Mouse (Mus musculus): ENCODE data around the gene Hs2st1. TPM values are rescaled to one million over a fixed set of nuclear protein-coding genes. Genes with fewer than 3 reads are reported as not detected.

Hs2st1 gene
- polyA plus RNA-seq, 1 experiment from 2014 or later: 6.2 TPM

DNA sequence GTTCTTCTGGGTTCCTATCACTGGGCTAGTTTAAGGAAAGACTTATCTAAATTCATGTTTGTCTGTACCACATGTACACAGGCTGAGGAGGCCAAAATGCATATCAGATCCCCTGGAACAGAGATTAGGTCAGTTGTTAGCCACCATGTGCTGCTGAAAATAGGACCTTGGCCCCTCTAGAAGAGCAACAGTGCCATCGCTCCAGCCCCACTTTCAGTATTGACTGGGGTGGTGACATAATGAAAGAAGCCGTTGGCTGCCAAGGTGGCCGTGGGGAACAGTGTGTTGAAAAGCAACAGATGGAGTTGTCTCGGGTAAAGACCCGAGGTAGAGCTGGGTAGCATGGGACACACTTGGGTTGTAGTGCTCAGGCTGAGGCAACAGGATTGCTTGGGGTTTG lies 9.8 kb upstream of the Hs2st1 start:
- 81% methylated on average over 5 of the region's 5 CpGs for WGBS

DNA sequence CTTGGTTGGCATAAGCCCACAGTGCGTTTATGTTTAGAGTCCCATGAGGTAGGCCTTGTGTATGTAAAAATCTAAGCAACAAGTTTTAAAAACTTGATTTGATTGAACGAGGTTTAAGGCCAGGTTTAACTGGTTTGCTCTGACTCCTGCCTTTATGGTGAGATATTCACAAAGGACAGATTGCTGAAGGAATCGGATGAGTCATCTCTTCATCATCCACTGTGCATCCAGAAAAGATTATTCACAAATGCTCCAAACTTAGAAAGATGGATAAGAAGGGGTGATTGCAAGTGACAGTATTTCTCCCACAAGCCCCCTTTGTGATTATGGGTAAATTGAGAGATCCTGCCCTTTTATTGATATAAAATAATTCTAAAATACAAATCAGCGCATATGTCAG lies 8.9 kb upstream of the Hs2st1 start:
- H3K27me3 ChIP-seq (replicated peaks; ENCODE audit: control insufficient read depth, insufficient read depth, low read length): no peaks in the 10 kb centered on the region
- 91% methylated on average over 4 of the region's 4 CpGs for WGBS
- ATAC-seq: no peak
- H3K4me3 ChIP-seq (ENCODE audit: low read length): no peak overlapping the region
- H3K9me3 ChIP-seq (ENCODE audit: control insufficient read depth, low read length): no peaks in the 10 kb centered on the region
- H3K4me1 ChIP-seq (ENCODE audit: control insufficient read depth, insufficient read depth, low read length): peaks cover 26% of the 10 kb centered on the region; the same call in 1 of the 2 replicates
- H3K9ac ChIP-seq (ENCODE audit: low read depth, low read length): no peak overlapping the region
- H3K27ac ChIP-seq (ENCODE audit: low read length): no peak overlapping the region
- H3K4me2 ChIP-seq (ENCODE audit: low read depth, low read length): no peak overlapping the region
- peaks cover 4% of the 10 kb centered on the region; the same call in 1 of the 2 replicates for H3K36me3 ChIP-seq (ENCODE audit: control insufficient read depth, insufficient read depth, low read length)

More for the DNA sequence above, 9.8 kb upstream of the Hs2st1 start:
- H3K27ac ChIP-seq (ENCODE audit: low read length): no peak overlapping the region
- H3K36me3 ChIP-seq (ENCODE audit: control insufficient read depth, insufficient read depth, low read length): no peaks in the 10 kb centered on the region; the same call in 1 of the 2 replicates
- no peaks in the 10 kb centered on the region for H3K9me3 ChIP-seq (ENCODE audit: control insufficient read depth, low read length)
- no peak overlapping the region for H3K4me3 ChIP-seq (ENCODE audit: low read length)
- no peak overlapping the region for H3K4me2 ChIP-seq (ENCODE audit: low read depth, low read length)
- ATAC-seq: no peak
- H3K4me1 ChIP-seq (ENCODE audit: control insufficient read depth, insufficient read depth, low read length): peaks cover 26% of the 10 kb centered on the region; the same call in 1 of the 2 replicates
- no peak overlapping the region for H3K9ac ChIP-seq (ENCODE audit: low read depth, low read length)
- H3K27me3 ChIP-seq (replicated peaks; ENCODE audit: control insufficient read depth, insufficient read depth, low read length): no peaks in the 10 kb centered on the region

DNA sequence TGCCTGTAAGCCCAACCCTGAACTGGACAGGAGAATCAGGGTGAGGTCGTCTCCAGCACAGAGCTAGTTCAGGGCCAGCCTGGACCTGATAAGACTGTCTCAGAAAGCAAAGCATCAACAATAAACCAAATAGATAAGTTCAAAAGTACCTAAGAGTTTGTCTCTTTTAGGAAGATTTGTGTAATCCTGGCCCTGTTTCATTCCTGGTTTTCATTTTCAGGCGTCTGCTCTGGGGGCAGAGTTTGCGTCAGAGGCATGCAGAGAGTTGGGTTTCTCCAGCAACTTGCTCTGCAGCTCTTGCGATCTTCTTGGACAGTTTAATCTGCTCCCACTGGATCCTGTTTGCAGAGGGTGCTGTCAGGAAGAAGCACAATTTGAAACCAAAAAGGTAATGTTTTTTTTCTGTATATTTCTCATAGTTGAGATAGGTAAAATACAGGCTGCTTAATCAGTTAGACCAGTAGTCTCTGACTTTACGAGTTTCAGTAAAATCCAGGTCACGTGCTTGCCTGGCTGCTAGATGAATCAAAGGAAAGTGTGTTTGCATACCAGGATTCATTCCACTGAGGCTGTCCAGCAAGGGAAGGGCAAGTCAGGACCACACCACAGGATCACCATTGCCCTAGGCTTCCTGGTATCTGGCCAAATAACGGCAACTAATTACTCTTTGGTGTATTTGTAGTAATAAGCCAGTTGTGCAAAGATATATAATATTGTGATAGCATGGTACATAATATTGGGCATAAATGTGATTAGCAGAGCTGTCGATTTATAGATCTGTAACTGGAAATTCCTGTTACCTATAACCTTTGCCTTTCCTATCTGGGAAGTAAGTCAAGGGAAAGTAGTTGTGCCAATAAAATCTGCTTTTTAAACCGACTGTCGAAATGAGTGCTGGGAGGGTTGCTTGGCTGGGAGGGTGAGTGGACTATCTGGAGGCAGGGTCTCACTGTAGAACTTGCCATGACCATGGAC lies 7.7 kb upstream of the Hs2st1 start:
- H3K27ac ChIP-seq (ENCODE audit: low read length): no peak overlapping the region
- H3K27me3 ChIP-seq (replicated peaks; ENCODE audit: control insufficient read depth, insufficient read depth, low read length): no peaks in the 10 kb centered on the region
- ATAC-seq: peak; percentile 49
- no peak overlapping the region for H3K4me2 ChIP-seq (ENCODE audit: low read depth, low read length)
- peaks cover 26% of the 10 kb centered on the region; the same call in 1 of the 2 replicates for H3K4me1 ChIP-seq (ENCODE audit: control insufficient read depth, insufficient read depth, low read length)
- no peak overlapping the region for H3K9ac ChIP-seq (ENCODE audit: low read depth, low read length)
- H3K9me3 ChIP-seq (ENCODE audit: control insufficient read depth, low read length): no peaks in the 10 kb centered on the region
- peaks cover 5% of the 10 kb centered on the region; the same call in 1 of the 2 replicates for H3K36me3 ChIP-seq (ENCODE audit: control insufficient read depth, insufficient read depth, low read length)
- H3K4me3 ChIP-seq (ENCODE audit: low read length): no peak overlapping the region
- 58% methylated on average over 10 of the region's 10 CpGs for WGBS

DNA sequence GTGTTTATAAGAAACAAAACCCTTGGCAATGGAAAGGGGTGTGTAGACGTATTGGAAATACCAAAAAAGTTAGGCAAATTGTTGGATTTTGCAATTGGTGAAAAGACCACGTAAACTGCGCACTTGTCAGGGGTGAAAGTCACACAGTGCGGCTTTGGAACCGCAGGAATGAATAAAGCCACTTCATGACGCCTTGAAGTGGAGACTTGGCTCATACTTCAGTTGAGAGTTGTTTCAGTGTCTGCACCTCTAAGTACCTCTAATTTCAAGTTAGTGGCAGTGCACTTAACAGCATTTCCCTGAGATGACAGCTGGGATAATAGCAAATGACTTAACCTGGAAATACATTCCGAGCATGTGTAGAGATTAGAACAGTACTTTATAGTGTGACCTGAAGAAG lies 4.3 kb upstream of the Hs2st1 start:
- Histone ChIP-seq H3K27ac (ENCODE audit: low read length) (no peak overlapping the region), H3K4me3 (ENCODE audit: low read length) (no peak overlapping the region), H3K4me1 (ENCODE audit: control insufficient read depth, insufficient read depth, low read length) (peaks cover 28% of the 10 kb centered on the region), H3K4me2 (ENCODE audit: low read depth, low read length) (no peak overlapping the region), H3K9me3 (ENCODE audit: control insufficient read depth, low read length) (no peaks in the 10 kb centered on the region), H3K36me3 (ENCODE audit: control insufficient read depth, insufficient read depth, low read length) (0 out of 2 replicates have a peak, but pooled peaks cover 5% of the 10 kb centered on the region), H3K9ac (ENCODE audit: low read depth, low read length) (no peak overlapping the region), H3K27me3 (replicated peaks; ENCODE audit: control insufficient read depth, insufficient read depth, low read length) (no peaks in the 10 kb centered on the region)
- WGBS: 92% methylated on average over 7 of the region's 7 CpGs
- ATAC-seq: no peak

DNA sequence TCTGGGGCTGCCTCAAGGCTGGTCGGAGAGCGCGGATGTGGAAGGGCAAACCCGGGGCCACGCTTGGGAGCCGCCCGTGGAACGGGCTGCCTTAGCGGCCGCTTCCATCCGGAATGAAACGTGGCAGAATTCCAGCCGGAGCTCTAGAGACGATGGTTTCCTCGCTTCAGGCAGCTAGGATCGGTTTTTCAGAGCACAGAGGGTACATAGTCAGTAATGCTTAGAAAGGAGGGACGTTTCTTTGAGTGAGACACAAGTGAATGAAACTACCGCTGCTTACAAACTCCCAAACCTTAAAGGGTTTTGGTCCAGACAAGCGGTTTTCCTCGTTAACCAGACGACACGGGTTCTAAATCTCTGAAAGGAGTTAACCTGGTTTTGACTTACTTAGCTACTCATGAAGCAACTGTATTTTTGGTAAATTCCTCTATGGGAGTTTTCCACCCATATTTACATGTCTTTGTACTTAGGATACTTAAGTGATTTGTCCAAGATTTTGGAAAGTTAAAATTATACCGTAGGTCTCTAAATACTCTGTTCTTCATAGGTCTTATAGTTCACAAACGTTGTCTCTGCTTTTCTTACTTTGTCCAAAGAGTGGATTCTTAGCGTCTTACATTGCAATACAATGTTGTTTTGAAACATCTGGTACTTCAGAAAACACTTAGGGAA lies 971 bp upstream of the Hs2st1 start:
- WGBS: under 1% methylated on average over 25 of the region's 25 CpGs

DNA sequence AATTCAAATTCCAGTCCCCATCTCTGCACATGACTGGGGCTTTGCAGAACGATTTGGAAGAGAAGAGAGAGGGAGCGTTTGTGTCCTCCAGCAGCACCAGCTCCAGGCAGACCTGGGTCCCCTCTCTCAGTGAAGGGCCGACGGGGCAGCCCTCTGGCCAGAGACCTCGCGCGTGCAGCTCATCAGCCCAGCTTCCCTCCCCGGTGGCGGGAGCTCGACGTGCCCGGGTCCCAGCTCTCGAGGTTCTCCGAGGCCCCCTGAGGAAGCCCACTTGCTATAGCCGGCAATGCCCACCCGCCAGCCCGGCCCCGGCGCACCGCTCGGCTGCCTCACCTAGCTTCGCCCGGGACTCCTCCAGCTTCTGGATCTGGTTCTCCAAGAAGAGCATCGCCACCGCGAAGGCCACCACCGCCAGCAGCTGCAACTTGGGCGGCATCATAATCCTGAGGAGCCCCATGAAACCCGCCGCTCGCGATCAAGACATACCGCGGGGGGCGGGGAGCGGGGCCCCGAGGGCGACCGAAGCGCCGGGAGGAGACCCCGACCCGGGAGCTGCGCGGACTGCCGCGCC lies 495 bp downstream of the Hs2st1 start:
- Histone ChIP-seq H3K27me3 (replicated peaks; ENCODE audit: control insufficient read depth, insufficient read depth, low read length) (no peaks in the 10 kb centered on the region), H3K27ac (ENCODE audit: low read length) (peak overlapping the region; percentile 68), H3K9me3 (ENCODE audit: control insufficient read depth, low read length) (no peaks in the 10 kb centered on the region), H3K9ac (ENCODE audit: low read depth, low read length) (peak overlapping the region; percentile 89), H3K4me3 (ENCODE audit: low read length) (peak overlapping the region; percentile 82), H3K36me3 (ENCODE audit: control insufficient read depth, insufficient read depth, low read length) (0 out of 2 replicates have a peak, but pooled peaks cover 5% of the 10 kb centered on the region), H3K4me1 (ENCODE audit: control insufficient read depth, insufficient read depth, low read length) (peaks cover 27% of the 10 kb centered on the region), H3K4me2 (ENCODE audit: low read depth, low read length) (peak overlapping the region; percentile 98)
- peak; percentile 39 for ATAC-seq
- under 1% methylated on average over 44 of the region's 47 CpGs for whole genome bisulfite sequencing

More for the DNA sequence above, 971 bp upstream of the Hs2st1 start:
- Histone ChIP-seq H3K4me1 (ENCODE audit: control insufficient read depth, insufficient read depth, low read length) (peaks cover 27% of the 10 kb centered on the region), H3K36me3 (ENCODE audit: control insufficient read depth, insufficient read depth, low read length) (0 out of 2 replicates have a peak, but pooled peaks cover 5% of the 10 kb centered on the region), H3K4me2 (ENCODE audit: low read depth, low read length) (peak overlapping the region; percentile 55), H3K27ac (ENCODE audit: low read length) (peak overlapping the region; percentile 90), H3K27me3 (replicated peaks; ENCODE audit: control insufficient read depth, insufficient read depth, low read length) (no peaks in the 10 kb centered on the region), H3K9ac (ENCODE audit: low read depth, low read length) (peak overlapping the region; percentile 95), H3K4me3 (ENCODE audit: low read length) (peak overlapping the region; percentile 96), H3K9me3 (ENCODE audit: control insufficient read depth, low read length) (no peaks in the 10 kb centered on the region)
- no peak for ATAC-seq

DNA sequence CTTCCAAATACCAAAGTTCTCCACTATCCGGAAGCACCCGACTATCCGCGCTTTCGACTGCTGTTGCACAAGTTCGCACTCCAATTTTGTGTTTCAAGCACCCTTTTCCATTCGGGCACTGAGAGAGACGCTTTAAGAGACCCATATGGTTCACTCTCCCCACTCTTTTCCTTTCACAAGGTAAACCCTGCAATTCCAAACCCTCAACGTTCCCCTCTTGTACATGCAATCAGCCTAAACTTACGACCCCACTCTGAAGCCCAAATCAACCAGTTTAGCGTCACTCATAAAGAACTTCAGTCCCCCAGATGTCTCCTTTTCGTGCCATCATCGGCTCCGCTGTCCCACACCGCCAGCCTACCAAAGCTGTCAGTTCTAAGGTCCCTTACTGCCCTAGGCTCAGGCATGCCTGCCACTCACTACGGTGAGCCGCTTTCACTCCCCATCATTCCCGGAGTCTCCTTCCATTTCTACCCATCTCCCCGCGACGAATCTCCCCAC lies 1.1 kb downstream of the Hs2st1 start:
- 0 out of 2 replicates have a peak, but pooled peaks cover under 1% of the 10 kb centered on the region for H3K36me3 ChIP-seq (ENCODE audit: control insufficient read depth, insufficient read depth, low read length)
- ATAC-seq: no peak
- H3K4me1 ChIP-seq (ENCODE audit: control insufficient read depth, insufficient read depth, low read length): peaks cover 27% of the 10 kb centered on the region
- peak overlapping the region; percentile 89 for H3K9ac ChIP-seq (ENCODE audit: low read depth, low read length)
- peak overlapping the region; percentile 98 for H3K4me2 ChIP-seq (ENCODE audit: low read depth, low read length)
- H3K4me3 ChIP-seq (ENCODE audit: low read length): peak overlapping the region; percentile 82
- no peaks in the 10 kb centered on the region for H3K9me3 ChIP-seq (ENCODE audit: control insufficient read depth, low read length)
- peak overlapping the region; percentile 68 for H3K27ac ChIP-seq (ENCODE audit: low read length)
- no peaks in the 10 kb centered on the region for H3K27me3 ChIP-seq (replicated peaks; ENCODE audit: control insufficient read depth, insufficient read depth, low read length)
- WGBS: 1% methylated on average over 21 of the region's 21 CpGs

DNA sequence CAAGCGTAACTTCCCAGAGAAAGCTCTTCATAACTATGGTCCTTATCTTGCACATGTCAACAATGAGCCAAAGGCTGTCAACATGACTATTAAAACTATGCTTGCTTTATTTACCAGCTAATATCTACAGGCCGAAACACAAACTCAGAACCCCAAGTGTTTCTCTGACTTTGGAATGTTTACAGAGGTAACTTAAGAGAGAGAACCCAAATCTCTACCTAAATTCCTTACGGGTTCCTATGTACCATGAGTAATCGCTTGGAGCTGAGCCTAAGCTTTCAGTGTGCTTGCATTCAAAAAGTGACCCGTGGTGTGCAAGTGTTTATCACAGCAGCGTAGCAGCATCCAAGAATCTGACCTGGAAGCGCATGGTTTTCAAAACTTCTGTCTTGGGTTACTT lies 4.8 kb downstream of the Hs2st1 start:
- H3K9me3 ChIP-seq (ENCODE audit: control insufficient read depth, low read length): no peaks in the 10 kb centered on the region
- H3K4me2 ChIP-seq (ENCODE audit: low read depth, low read length): no peak overlapping the region
- no peak overlapping the region for H3K4me3 ChIP-seq (ENCODE audit: low read length)
- no peaks in the 10 kb centered on the region for H3K27me3 ChIP-seq (replicated peaks; ENCODE audit: control insufficient read depth, insufficient read depth, low read length)
- H3K27ac ChIP-seq (ENCODE audit: low read length): no peak overlapping the region
- no peaks in the 10 kb centered on the region for H3K36me3 ChIP-seq (ENCODE audit: control insufficient read depth, insufficient read depth, low read length)
- whole genome bisulfite sequencing: 67% methylated on average over 7 of the region's 7 CpGs
- ATAC-seq: no peak
- H3K9ac ChIP-seq (ENCODE audit: low read depth, low read length): no peak overlapping the region
- H3K4me1 ChIP-seq (ENCODE audit: control insufficient read depth, insufficient read depth, low read length): 0 out of 2 replicates have a peak, but pooled peaks cover 10% of the 10 kb centered on the region

DNA sequence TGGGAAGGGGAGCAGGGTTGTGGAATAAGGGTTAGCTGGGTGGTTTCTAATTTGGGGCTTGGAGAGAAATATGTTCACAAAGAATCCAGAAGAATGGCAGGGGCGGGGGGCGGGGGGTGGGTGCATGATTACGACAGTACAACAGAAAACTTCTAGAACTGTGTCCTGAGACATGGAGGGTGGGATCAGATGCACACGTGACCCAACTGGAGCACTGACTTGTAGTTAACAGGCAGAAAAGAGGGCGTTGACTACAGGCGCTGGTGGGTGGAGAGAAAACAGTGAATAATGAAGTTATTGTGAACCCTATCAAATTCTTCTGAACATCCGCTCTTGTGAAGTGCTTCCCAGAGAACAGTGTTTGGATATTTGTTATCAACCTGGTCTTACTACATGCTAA lies 6.1 kb downstream of the Hs2st1 start:
- Histone ChIP-seq H3K9me3 (ENCODE audit: control insufficient read depth, low read length) (no peaks in the 10 kb centered on the region), H3K4me2 (ENCODE audit: low read depth, low read length) (no peak overlapping the region), H3K27me3 (replicated peaks; ENCODE audit: control insufficient read depth, insufficient read depth, low read length) (no peaks in the 10 kb centered on the region), H3K36me3 (ENCODE audit: control insufficient read depth, insufficient read depth, low read length) (no peaks in the 10 kb centered on the region), H3K4me3 (ENCODE audit: low read length) (no peak overlapping the region), H3K27ac (ENCODE audit: low read length) (no peak overlapping the region), H3K9ac (ENCODE audit: low read depth, low read length) (no peak overlapping the region), H3K4me1 (ENCODE audit: control insufficient read depth, insufficient read depth, low read length) (0 out of 2 replicates have a peak, but pooled peaks cover 10% of the 10 kb centered on the region)
- 82% methylated on average over 7 of the region's 7 CpGs for WGBS
- ATAC-seq: no peak
